Mouse (Mus musculus): ENCODE measurements at regions not wholly inside any gene's neighbourhood (a gene's known extent, or its start where the extent isn't known, plus 50 kb on each side); places are given as distances from the start of the nearest gene placed in this dataset.

DNA sequence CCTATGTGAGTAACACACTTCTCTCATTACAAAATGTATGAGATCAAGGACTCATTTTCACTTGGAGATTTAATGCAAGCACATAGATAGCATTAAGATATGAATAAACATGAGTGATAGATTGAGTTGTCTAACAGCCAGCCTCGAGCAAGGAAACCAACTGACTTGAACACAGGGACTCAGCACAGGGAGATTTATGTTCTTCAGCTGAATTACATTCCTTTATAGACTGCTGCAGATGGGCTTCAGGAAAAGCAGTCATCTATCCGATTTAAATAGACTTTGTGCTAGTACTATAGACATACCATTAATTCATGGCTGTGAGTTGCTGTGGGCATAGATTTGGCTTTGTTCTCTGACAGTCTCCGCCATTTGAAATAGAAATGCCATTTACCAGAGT is 661.9 kb downstream of the Cenpc1 start:
- DNase-seq (ENCODE audit: low spot score in 2 of 2): no peak

DNA sequence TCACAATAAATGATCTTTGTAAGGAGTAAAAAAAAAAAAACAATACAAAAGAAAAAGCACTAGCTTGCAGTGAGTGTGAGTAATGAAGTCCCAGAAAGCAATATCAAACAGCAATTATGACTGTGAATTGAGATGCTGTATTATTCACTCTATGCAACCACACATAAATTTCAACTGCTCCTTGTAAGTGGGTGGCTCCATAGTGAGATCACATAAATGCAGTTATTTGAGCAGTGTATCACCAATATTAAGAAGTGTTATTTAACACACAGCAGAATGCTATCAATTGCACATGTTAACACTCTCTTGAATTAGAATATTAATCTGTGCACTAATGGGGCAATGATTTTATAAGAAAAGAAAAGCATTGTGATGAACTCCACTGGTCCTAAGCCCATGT is 705.0 kb downstream of the Cenpc1 start:
- no peak for DNase-seq (ENCODE audit: low spot score in 2 of 2)

DNA sequence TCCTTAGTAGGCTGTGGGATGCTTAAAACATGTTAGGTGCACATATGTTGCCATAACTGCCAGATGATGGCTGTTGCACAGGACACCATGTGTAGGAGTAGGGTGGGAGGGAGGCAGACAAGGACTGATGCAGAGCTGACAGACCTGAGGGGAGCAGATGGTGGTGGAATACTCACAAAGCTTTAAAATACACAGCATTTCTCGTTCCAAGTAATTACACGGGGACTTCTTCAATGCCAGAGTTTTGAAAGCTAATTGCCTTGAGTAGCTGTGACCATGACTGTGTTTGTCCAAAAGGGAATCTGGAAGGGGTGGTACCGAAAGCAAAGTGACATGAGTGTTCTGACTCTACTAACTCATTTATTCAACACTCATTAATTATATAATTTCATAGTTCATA is 718.6 kb downstream of the Cenpc1 start:
- peak in 1 of 2 experiments; percentile 1 for DNase-seq (ENCODE audit: low spot score in 2 of 2)

DNA sequence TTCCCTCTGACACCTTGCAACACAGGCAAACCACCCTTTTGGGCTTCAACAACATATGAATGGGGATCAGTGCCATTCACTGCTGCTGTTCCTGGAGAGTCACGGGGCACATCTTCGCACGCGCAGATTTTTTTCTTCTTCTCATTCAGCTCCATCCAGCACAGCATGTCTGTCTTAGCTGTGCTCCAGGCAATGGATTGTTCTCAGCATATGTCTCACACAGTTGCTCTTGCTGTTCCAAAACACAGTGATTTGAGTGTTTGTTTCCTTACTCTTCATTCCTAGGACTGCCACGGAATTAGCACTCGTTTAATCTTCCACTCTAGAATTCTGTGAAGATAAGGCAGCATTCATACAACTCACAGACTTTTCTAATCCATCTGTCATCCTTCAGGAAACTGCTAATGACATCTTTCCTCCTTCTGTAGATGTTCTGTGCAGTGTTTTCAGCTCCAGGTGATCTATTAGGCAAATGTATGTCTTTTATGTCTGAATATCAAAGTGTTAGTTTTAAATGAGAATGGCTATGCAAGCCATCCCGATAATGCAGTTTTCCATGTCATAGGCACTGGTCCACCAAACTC is 719.2 kb downstream of the Cenpc1 start:
- DNase-seq (ENCODE audit: low spot score in 2 of 2): peak in 1 of 2 experiments; percentile 6

DNA sequence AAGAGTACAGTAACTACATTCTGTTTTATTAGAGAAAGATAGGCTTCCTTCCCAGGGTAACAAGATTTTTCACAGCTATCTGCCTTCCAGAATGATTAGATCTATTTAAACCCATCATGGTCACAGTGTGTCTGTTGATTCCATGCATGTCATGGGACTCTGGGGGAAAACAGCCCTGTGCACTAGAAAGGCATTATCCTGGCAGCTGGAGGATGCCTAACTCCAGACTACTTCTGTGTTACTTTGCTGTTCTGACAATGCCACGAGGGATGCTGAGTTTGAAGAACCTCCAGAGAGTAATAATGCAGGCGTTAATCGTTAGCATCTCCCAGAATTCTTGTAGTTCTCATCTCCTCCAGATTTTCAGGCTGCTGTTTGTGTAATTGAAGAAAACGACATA is 724.0 kb downstream of the Cenpc1 start:
- DNase-seq (ENCODE audit: low spot score in 2 of 2): no peak

DNA sequence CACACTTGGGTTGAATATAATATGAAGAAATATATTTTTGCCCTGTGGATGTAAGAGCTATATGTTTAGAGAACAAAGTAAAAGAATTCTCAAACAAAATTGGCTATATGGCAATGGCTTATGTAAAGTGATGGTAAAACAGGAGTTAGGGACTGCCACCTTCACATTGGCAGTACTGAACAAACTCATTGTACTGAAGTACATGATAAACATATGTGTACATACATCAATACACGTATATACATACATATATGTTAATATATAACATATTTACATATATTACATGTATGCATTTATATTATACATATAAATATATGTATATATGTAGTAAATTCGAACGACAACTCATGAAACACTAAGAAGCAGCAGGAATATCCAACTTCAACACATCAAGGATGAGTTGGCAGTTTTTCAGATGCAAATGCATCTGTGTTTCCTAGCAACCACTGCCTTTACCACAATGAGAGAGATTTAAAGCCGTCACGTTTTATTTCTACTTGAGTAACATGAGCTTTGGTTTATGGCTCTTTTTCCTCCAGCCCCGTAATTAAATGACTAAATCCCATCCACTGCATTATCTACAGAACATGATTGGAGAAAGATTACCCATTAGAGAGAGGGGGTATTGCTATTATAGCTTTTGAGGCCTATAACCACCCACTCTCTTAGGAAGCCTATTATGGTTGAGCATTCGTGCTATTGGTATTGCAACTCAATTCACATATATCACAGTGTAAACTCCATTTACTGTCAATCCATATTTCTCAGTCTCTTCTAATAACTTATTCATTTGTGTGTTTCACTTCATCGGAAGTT is 727.5 kb downstream of the Cenpc1 start:
- DNase-seq (ENCODE audit: low spot score in 2 of 2): no peak

DNA sequence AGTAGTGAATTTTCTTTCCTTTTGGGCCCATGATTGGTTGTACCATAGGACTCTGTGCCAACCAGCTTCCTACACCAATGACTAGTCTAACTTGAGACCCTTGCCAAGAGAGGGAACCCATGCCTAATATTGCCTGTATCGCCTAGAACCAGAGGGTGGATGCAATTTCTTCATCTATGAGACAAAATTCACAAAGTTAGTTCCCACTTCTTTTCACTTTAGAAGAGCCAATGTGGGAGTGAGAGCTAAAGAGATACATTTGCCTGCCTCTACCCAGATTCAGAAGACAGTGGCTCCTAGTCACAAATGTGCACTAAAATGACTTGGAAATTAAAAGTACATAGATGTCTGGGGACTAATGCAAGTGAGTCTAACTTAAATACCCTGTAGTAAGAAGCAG is 728.4 kb downstream of the Cenpc1 start:
- DNase-seq (ENCODE audit: low spot score in 2 of 2): no peak

Measured in cerebellum, postnatal 4 days (tissue).